Mouse (Mus musculus): ENCODE data around the gene Hist1h4k. TPM values are rescaled to one million over a fixed set of nuclear protein-coding genes. Genes with fewer than 3 reads are reported as not detected.
"Not testable (repeated sequence)": the region's sequence is repeated elsewhere in the genome, so short reads cannot be mapped to it uniquely, and the experiment has no call there.

The Hist1h4k gene
- total RNA-seq, 2 experiments from 2014 or later: 316 to 377 TPM

DNA sequence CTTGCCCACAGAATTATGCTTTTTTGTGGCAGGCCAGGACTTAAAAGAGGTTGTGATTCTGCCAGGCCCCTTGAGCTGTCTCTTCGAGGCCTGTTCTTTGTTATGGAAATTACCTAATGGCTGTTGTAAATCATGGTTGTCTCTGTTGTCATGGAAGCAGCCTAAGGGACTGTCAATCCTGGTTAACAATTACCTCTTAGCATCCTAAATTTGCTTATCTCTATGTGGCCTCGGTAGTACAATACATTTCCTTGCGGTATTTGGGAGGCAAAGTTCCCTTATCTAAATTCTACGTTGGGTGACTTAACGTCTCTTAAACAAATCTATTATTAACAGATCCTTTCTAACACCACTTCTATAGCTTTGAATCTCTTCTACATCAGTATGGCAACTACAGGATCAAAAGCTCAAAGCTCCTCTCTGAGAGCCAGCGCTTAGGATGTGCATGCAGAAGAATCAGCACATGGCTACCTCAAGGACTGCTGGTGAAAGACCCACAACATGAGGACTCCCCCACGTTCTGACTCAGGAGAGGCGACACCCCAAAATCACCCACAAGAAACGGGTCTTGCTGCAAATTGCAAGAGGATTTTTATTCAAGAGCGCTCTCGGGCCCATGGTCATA is 22.2 kb downstream of the Hist1h4k start:
- no peak for DNase-seq (ENCODE audit: extremely low spot score in 1 of 2, low spot score in 2 of 2)
- Histone ChIP-seq H3K27ac (no peak overlapping the region), H3K4me3 (no peak overlapping the region)
- intact Hi-C loops (cut with DNase I): no loop called here
- TF ChIP-seq CTCF (IDR thresholded peaks at IDR 0.05): no peak

GRCm38 (mm10) chr13:21722993-21723836 is 27.1 kb downstream of the Hist1h4k start:
- DNase-seq (ENCODE audit: extremely low spot score in 1 of 2, low spot score in 2 of 2): no peak
- intact Hi-C loops (cut with DNase I): loop anchor here (2.0 kb wide), 1 partner anchor 56 kb away; no protein-coding TSS in a partner anchor

DNA sequence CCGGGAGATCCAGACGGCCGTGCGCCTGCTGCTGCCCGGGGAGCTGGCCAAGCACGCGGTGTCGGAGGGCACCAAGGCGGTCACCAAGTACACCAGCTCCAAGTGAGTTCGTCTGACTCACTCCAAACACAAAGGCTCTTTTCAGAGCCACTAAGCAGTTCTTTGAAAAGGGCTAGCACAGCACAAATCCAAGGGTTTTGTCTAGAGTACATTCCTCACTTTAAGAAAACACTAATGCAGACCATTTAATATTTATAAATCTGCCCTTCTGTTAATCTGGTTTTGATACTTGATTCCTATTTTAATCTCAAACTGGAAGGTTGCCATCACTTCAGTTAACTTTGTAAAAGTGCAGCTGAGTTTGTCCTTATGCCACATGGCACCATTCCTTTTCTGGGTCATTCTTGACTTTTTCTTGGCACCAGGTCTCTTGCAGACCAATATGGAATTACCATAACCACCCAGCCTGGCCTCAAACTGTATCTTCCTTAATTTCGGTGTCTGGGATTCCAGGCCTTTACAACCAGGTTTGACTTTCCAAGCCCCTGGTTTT is 27.9 kb downstream of the Hist1h4k start:
- Histone ChIP-seq H3K27ac (no peak overlapping the region), H3K4me3 (peak overlapping the region; percentile 46)
- TF ChIP-seq CTCF (IDR thresholded peaks at IDR 0.05): no peak
- intact Hi-C loops (cut with DNase I): loop anchor here (2.0 kb wide), 1 partner anchor 56 kb away; no protein-coding TSS in a partner anchor
- DNase-seq (ENCODE audit: extremely low spot score in 1 of 2, low spot score in 2 of 2): no peak

More at GRCm38 (mm10) chr13:21722993-21723836, 27.1 kb downstream of the Hist1h4k start:
- TF ChIP-seq CTCF (IDR thresholded peaks at IDR 0.05): no peak; the same call in 1 of the 2 replicates
- Histone ChIP-seq H3K27ac (no peak overlapping the region), H3K4me3 (no peak overlapping the region)

GRCm38 (mm10) chr13:21721757-21722372 is 28.4 kb downstream of the Hist1h4k start, which contains the start of gene Hist1h2bm:
Hist1h2bm (plus strand) TSS chr13:21722044.
- H3K4me3 ChIP-seq: peak within 1 kb of the TSS; percentile 46
- peak; percentile 56 to 62 for DNase-seq (ENCODE audit: extremely low spot score in 1 of 2, low spot score in 2 of 2)
- intact Hi-C loops (cut with DNase I): loop anchor here (2.0 kb wide), 1 partner anchor 57 kb away; no protein-coding TSS in a partner anchor
- H3K27ac ChIP-seq: not testable (repeated sequence)

DNA sequence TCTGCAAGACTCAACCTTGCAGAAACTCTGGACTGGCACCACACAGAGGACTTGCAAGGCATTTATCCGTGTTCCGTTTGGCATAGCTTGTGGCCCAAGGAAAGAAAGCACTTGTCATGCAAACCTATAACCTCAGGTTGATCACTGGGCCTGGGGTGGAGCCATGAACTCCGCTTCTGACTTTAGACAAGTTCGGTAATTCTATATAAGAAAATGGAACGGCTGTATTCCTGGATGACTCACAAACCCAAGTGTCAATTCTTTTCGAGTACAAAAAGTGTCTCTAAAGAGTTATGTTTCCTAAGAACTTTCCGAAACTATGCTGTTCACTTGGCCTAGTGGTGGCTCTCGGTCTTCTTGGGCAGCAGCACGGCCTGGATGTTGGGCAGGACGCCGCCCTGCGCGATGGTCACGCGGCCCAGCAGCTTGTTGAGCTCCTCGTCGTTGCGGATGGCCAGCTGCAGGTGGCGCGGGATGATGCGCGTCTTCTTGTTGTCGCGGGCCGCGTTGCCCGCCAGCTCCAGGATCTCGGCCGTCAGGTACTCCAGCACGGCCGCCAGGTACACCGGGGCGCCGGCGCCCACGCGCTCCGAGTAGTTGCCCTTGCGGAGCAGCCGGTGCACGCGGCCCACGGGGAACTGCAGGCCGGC is 29.1 kb downstream of the Hist1h4k start:
- DNase-seq (ENCODE audit: extremely low spot score in 1 of 2, low spot score in 2 of 2); H3K27ac ChIP-seq; intact Hi-C loops (cut with DNase I): not testable (repeated sequence)
- peak overlapping the region; percentile 46 for H3K4me3 ChIP-seq

GRCm38 (mm10) chr13:21718381-21719080 is 31.8 kb downstream of the Hist1h4k start:
- peak overlapping the region; percentile 38; the same call in 1 of the 2 replicates for H3K4me3 ChIP-seq
- H3K27ac ChIP-seq: no peak overlapping the region
- no peak for TF ChIP-seq CTCF (IDR thresholded peaks at IDR 0.05)
- no peak for DNase-seq (ENCODE audit: extremely low spot score in 1 of 2, low spot score in 2 of 2)
- intact Hi-C loops (cut with DNase I): loop anchor here (1.0 to 10.0 kb wide), 4 partner anchors 16 to 1964 kb away; partner anchors contain the start of genes Hist1h2ac, Hist1h2bc and Hist1h4d

- Histone ChIP-seq H3K4me3 (peak within 1 kb of the TSS; percentile 48), H3K27ac (peak within 1 kb of the TSS; percentile 83)
- intact Hi-C loops (cut with DNase I): loop anchor here (1.0 to 10.0 kb wide), 6 partner anchors 17 to 1965 kb away; partner anchors contain the start of genes Hist1h2ac, Hist1h2an, Hist1h2bc and Hist1h2bp
- DNase-seq (ENCODE audit: extremely low spot score in 1 of 2, low spot score in 2 of 2): peak; percentile 86 to 89
Observed at GRCm38 (mm10) chr13:21717397-21718357, 32.6 kb downstream of the Hist1h4k start, which contains the start of gene Hist1h3h. Hist1h3h (plus strand) TSS chr13:21717659.

DNA sequence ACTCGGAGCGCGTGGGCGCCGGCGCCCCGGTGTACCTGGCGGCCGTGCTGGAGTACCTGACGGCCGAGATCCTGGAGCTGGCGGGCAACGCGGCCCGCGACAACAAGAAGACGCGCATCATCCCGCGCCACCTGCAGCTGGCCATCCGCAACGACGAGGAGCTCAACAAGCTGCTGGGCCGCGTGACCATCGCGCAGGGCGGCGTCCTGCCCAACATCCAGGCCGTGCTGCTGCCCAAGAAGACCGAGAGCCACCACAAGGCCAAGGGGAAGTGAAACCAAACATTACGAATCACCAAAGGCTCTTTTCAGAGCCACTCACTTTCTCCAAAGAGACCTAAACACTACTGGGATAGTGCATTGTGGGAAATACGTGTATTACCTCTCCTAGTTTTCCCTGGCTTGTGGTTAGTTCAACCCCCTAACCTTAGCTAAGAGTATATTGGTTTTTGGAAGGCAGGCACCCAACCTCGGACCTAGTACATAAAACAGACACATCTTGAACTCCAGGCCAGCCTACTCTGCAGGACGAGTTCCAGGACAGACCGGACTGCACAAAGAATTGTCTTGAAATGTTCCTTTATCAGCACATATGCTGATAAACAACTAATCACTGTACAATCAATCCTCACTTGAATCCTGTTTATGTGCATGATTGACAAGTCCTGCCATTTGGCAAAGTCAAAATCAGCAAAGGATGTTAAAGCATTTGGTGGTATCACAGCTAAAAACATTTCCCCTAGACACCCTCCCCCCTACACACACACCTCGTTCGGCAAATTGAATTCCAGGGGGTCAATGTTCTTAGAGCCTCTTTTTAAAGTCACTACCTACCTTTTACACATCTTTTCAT is 33.5 kb downstream of the Hist1h4k start:
- not testable (repeated sequence) for DNase-seq (ENCODE audit: extremely low spot score in 1 of 2, low spot score in 2 of 2)
- H3K4me3 ChIP-seq: peak overlapping the region; percentile 48
- H3K27ac ChIP-seq: peak overlapping the region; percentile 83
- intact Hi-C loops (cut with DNase I): loop anchor here (1.0 to 10.0 kb wide), 6 partner anchors 34 to 1966 kb away; partner anchors contain the start of genes Hist1h2ac, Hist1h2an, Hist1h2bc and Hist1h2bp

- peak; percentile 74 to 84 for DNase-seq (ENCODE audit: extremely low spot score in 1 of 2, low spot score in 2 of 2)
- H3K4me3 ChIP-seq: peak within 1 kb of the TSS; percentile 48
- peak within 1 kb of the TSS; percentile 83 for H3K27ac ChIP-seq
- intact Hi-C loops (cut with DNase I): loop anchor here (1.0 to 10.0 kb wide), 5 partner anchors 34 to 1966 kb away; partner anchors contain the start of genes Hist1h2ac, Hist1h2an, Hist1h2bc and Hist1h2bp
Observed at GRCm38 (mm10) chr13:21715864-21716539, 34.3 kb downstream of the Hist1h4k start, which contains the start of the genes Hist1h2bl and Hist1h2ai. Hist1h2bl (minus strand) TSS chr13:21716143. Hist1h2ai (plus strand) TSS chr13:21716422.

Data from left cerebral cortex, adult 2 months (tissue).